Mouse (Mus musculus) bone marrow macrophage, adult 2 months (primary cell): ENCODE data around the gene Hmox2.

ENCODE experiments used
- CTCF ChIP-seq: IDR thresholded peaks from 2 replicates; pipeline ENCODE4 v1.5.1; 2012; ENCODE audit warnings: low read depth, mild to moderate bottlenecking, low read length, moderate library complexity
- POLR2A ChIP-seq: IDR thresholded peaks from 2 replicates; pipeline ENCODE4 v1.6.1; 2012; ENCODE audit warnings: mild to moderate bottlenecking, low read depth, low read length, borderline replicate concordance

DNA sequence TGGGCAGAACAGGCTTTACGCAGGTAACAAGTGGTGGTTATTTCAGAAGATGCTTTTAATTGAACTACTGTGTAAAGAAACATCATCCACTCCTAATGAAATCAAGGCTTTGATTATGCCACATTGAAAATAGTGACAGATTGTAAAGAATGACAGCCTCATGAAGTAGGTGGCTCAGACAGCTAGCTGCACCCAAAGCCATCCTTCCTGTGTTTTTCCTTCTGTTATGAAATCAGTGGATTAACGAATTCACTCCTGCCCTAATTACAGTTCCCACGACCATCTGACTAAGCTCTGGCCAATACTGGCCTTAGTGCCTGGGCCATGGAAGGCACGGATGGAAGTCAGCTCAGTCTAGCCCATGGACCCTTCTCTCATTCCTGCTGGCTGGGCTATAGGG is 52.8 kb downstream of the Hmox2 start:
- TF ChIP-seq CTCF (no peak), POLR2A (no peak)
